Mouse (Mus musculus): ENCODE data around the gene Lpgat1.

The Lpgat1 gene

DNA sequence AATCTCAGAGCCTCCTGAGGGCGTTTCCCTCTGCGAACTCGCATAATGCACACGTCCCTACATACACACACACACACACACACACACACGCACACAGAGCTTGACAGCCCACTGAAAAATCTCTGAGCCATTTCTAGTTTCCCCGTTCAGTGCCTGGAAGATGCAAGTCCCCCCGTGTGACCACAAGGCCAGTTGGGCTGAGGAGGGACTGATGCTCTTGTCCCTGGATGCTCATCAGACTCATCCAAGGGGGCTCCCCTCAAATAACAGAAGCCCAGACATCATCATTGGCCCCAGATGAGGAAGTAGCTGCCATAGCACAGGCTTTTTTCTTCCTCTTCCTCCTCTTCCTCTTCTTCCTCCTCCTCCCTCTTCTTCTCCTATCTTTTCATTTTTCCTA, 90.3 kb downstream of the Lpgat1 start:
- DNase-seq = no peak

DNA sequence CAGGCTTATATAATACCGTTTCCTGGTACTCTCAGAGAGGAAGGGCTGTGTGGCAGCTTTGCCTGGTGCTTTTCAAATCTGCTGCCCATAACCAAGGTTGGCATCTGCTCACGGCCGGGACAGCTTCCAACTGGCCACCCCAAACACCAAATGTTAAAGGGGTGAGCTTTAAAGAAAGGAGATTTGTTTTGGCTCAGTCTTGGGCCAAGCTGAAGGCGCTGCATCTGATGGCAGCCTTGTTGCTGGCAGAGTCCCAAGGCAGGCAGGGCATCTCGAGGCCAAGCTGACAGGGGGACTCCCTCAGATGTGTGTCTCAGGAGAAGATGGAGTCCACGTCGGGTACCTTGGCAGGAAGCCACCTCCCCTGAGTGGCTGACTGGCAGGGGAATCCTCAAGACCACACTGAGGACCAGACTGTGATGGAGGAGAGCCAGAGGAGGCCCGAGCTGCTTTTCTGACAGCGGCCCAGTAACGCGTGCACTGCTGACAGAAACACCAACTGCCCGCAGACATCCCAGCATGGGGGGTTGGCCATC, 91.1 kb downstream of the Lpgat1 start:
- DNase-seq = peak; percentile 17 to 49

DNA sequence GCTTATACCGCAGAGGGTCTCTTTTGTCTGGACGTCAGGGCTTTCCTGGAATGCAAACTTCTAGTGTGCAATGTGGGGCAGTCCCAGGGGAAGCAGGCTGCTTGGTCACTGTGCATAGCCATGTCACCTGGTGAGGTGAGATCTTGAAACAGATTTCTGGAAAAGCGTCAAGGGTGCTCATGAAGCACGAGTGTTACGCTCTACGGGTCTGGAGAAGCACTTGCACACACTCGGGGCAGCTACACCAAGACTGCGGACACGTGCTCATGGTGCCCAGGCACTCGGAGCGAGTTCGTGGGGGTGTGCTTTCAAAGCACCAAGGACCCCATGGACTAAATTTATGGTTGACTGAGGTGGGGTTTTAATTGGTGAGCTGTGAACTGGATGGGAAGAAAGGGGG, 94.1 kb downstream of the Lpgat1 start:
- DNase-seq = peak; percentile 45 to 72

DNA sequence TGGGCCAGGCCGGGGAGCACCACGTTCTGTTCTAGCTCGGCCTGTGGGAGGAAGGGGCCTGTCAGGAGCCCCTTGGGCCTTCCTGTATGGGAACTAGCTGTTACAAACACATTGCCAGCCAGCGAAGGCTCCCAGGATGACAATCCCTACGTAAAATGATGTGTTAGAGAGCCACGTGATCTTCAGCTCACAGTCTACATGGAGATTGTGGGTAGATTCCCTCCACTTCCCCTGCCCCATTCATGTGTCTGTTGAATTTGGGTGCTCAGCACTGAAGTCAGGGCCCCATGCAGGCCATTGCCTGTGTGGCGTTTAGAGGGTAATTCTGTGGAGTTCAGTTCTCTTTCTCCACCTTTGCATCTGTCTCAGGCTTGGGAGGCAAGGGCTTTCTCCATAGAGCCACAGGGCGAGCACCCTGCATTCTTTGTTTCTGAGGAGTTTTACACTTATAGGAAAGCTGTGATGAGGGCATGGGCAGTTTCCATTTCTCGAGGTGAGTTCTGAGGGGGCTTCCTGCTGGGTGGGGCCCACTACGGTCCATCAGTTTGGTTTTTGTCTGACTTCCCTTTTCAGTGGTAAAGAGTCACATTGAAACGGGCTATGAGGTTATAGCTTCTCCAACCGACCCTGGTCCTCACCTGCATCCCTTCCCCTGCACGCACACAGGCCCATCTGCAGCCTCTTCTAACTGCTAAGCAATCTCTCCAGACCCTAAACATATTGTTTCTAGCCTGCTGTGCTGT, 95.5 kb downstream of the Lpgat1 start:
- no peak for DNase-seq

DNA sequence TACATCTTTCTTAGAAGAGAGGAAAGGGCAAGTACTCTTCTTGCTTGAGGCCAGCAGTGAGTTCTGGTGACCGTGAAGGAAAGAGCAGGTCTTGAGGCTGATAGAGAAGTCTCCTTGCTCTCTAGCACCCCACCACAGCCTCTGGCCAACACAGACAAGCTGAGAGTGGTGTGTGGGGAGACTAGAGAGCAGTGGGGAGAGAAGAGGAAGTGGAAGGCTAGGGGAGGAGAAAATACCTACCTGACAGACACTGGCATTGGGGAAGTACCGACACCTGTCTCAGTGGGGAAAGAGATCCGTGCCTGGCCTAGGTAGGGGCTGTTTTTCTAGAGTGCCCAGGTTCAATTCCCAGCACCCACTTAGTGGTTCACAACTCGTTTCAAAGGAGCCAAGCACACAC, 96.6 kb downstream of the Lpgat1 start:
- DNase-seq = no peak

DNA sequence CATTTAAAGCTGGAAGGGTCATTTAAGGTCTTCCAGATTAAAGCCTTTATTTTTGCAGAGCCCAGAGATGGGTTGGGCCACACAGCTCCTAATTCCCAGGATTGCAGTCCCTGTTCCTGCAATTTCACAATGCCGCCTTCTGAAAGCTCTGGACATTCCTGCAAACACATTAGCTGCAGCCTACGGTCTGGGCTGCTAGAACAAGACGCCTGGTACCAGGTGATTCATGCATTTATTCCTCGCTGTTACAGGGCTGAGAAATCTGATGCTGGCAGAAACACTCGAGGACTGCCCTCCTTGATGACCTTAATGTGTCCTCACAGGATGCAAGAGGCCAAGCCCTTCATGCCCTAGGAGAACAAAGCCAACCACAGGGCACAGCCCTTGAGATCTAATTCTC, 97.3 kb downstream of the Lpgat1 start:
- no peak for DNase-seq

DNA sequence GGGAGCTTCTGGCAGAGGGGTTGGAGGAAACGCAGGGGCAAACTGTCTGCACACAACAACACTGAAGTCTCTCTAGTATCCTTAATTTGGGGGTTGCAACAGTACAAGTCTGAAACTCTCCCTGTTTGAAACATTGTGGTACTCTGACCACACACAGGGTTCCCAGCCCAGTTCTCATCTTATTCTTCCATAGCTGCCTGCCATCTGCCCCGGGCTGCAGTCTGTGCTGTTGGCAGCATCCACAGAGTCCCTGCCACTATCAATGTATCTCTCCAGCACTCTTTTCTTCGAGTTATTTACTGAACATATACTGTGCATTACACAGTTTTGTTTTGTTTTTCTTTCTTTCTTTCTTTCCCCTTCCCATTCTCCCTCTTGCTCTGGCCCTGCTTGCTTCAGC, 99.0 kb downstream of the Lpgat1 start:
- no peak for DNase-seq

DNA sequence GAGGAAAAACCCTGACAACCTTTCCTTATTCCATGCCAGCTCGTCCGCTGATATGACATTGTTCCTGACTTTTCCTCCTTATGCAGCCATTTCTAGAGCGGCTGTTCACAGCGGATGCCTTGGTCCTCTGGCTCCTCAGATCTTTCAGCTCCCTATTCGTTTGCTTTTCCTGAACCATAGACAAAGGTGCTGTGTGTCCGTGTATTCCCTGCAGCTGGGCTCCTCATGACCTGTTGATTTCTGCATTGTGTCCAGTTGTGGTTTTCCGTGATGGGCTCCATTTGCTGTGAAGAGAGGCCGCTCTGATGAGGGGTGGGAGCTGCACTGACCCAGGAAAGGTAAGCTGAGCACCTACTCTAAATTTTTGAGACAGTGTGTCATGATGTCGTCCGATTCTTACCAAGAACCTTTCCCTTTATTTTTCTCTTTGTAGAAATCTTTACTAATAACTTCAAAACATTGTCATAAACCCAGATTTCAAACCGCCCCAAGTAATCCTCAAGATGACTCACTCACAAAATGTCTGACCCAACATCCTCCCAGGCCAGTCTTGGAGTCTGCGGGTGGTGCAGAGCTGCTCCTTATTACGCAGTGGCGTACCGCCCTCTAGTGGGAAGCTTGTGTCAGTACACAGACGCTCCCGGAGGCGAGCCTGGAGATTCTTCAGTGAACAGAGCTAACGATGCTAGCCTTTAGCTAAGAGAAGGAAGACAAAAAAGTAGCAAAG, 99.9 kb downstream of the Lpgat1 start:
- peak; percentile 87 to 91 for DNase-seq

DNA sequence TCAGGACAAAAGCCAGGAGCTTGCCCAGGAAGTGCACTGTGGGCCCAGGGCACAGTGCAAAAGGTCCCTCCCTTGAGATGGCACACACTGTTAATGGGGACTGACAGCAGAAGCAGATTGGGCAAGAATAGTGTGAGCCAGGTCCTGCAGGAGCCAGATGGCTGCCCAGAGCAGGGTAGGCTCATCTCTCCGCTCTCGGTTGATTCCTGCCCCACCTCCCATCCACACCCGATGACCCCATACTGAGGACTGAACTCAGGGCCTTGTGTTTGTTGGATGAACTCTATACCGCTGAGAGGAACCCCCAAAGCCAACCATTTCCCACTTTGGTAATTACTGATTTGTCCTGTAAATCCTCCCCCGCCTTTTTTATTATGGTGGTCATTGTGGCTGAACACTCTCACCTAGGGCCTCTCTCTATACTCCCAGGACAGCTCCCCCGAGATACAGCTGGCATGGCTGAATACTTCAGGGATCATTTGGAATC, 100.6 kb downstream of the Lpgat1 start:
- no peak for DNase-seq

DNA sequence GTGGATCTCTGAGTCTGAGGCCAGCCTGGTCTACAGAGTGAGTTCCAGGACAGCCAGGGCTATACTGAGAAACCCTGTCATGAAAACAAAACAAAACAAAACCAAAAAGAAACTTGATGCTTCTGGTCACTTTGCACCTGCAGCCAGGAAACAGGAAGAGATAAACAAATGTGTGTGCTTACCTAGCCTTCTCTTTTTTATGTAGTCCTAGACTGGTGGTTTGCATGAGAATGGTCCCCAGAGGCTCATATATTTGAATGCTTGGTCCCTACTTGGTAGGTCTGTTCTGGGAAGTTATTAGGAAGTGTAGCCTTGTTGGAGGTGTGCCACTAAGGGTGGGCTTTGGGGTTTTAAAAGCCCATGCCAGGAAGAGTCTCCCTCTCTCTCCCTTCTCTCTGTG, 101.4 kb downstream of the Lpgat1 start:
- no peak for DNase-seq

DNA sequence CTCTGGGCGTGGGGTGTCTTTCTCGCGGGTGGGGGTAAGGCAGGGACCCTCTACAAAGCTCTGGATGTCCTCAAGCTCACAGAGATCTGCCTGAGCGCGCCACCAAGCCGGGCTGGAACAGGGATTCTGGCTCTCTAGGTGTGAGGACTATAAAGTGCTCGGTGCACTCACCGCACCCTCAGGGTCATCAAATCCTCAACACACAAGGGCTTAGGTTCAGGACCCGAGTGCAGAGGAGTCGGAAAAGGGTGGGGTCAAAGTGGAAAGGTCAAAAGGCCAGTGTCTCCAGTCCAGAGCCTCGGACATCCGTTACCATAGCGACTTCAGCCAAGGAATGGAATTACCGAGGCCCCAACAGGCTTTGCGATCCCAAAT, 103.3 kb downstream of the Lpgat1 start:
- DNase-seq = no peak

DNA sequence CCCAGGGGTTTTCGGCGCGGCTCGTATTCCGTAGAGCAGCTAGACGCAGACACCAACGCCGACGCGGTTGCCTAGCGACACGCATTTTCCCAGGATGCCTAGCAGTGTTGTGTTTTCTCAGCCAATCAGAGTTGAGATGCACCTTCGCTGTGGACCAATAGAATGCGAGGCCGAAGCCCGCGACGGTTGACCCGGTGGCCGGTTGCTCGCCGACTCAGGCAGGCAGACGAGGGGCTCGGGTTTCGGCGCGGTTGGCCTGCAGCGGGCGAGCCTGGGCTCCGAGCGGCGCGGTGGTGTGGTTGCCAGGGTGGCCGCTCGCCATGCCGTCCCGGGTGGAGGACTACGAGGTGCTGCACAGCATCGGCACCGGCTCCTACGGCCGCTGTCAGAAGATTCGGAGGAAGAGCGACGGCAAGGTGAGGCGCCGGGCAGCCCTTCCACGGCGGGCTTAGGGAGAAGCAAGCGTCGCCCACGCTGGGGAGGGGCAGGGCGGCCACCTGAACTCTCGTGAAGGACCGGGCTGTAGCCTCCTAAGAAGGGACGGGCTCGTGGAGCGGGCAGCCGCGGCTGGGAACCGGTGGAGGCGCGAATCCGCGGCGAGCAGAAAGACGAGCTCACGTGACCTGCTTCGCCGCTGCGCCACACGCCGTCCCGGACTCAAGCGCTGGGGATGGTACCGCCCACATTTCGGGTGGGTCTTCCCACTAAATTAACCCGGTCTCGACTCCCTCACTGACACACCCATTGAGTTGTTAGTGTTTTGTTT, 103.9 kb downstream of the Lpgat1 start, which contains the start of gene Nek2:
TSS of gene Nek2 (plus strand) at position 119 of the 766 bp plus-strand sequence.
- peak; percentile 97 to 98 for DNase-seq

DNA sequence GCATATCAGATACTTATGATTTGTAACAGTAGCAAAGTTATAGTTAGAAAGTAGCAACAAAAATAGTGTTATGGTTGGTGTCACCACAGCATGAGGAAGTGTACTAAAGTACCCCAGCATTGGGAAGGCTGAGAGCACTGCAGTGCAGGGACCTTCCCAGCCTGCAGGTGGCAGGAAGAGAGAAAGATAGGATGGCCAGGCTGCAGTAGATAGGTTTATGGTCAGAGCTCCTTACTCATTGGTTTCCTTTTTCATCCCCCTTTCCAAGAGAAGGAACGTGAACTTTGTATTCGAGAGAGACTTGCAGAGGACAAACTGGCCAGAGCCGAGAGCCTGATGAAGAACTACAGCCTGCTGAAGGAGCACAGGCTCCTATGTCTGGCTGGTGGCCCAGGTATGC, 111.5 kb downstream of the Lpgat1 start:
- DNase-seq = no peak

DNA sequence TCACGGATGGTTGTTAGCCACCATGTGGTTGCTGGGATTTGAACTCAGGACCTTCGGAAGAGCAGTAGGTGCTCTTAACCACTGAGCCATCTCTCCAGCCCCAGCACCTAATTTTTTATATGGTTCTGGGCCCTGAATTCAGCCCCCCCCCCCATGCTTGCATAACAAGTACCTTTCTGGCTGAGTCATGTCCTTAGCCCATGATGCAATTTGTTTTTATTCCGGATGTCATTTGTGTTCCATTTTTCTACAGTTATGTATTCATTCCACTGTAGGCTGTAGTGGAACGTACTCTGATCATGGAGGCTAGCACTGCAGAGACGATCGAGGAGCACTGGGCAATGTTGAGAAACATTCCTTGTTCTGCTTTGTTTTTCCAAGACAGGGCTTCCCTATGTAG, 115.8 kb downstream of the Lpgat1 start:
- DNase-seq = no peak

Measured in lung, postnatal 4 days (tissue).